Mouse (Mus musculus): ENCODE results near the gene Tdrd12. TPM values are rescaled to one million over a fixed set of nuclear protein-coding genes. Genes with fewer than 3 reads are reported as not detected.
"Not testable (repeated sequence)": the region's sequence is repeated elsewhere in the genome, so short reads cannot be mapped to it uniquely, and the experiment has no call there.

Gene Tdrd12
- polyA plus RNA-seq (2015; fragmentation: Nextera tagmentation; extraction: Ambion mirVana) = 0.59 and 0.92 TPM in 2 replicates

- 91% methylated on average over 17 of the region's 17 CpGs for WGBS
- H3K27ac ChIP-seq (replicated peaks) = no peak within 1 kb of the TSS
- H3K36me3 ChIP-seq = no peaks in the 10 kb centered on the region
- H3K9me3 ChIP-seq = no peaks in the 10 kb centered on the region
- no peak for ATAC-seq (ENCODE audit: low read depth)
- H3K4me2 ChIP-seq = no peak within 1 kb of the TSS
- H3K9ac ChIP-seq = no peak within 1 kb of the TSS
- no peaks in the 10 kb centered on the region for H3K27me3 ChIP-seq
- H3K4me1 ChIP-seq (replicated peaks) = no peaks in the 10 kb centered on the region
- no peak within 1 kb of the TSS for H3K4me3 ChIP-seq
Observed at GRCm38 (mm10) chr7:35537562-35537961, at the start of gene Tdrd12. Gene Tdrd12 (minus strand): TSS chr7:35537745.

GRCm38 (mm10) chr7:35586906-35587445 is 49.4 kb upstream of the Tdrd12 start:
- WGBS = 24% methylated on average over 15 of the region's 15 CpGs
- no peak overlapping the region for H3K27ac ChIP-seq (replicated peaks)
- H3K9ac ChIP-seq = peak overlapping the region; percentile 76
- H3K4me1 ChIP-seq (replicated peaks) = peaks cover 34% of the 10 kb centered on the region
- peak overlapping the region; percentile 97 for H3K4me2 ChIP-seq
- H3K4me3 ChIP-seq = peak overlapping the region; percentile 72
- H3K9me3 ChIP-seq = no peaks in the 10 kb centered on the region
- ATAC-seq (ENCODE audit: low read depth) = no peak
- H3K27me3 ChIP-seq = peaks cover 34% of the 10 kb centered on the region
- peaks cover under 1% of the 10 kb centered on the region; the same call in 1 of the 2 replicates for H3K36me3 ChIP-seq

GRCm38 (mm10) chr7:35586055-35586905 is 48.7 kb upstream of the Tdrd12 start, which contains the start of gene Ankrd27:
Gene Ankrd27 (plus strand): TSS chr7:35586244.
- H3K36me3 ChIP-seq = no peaks in the 10 kb centered on the region
- peaks cover 39% of the 10 kb centered on the region for H3K27me3 ChIP-seq
- H3K9ac ChIP-seq = peak within 1 kb of the TSS; percentile 76

GRCm38 (mm10) chr7:35585191-35586054 is 47.9 kb upstream of the Tdrd12 start, which contains the start of gene Rgs9bp:
Gene Rgs9bp (minus strand): TSS chr7:35585582.
- H3K4me3 ChIP-seq = peak within 1 kb of the TSS; percentile 72
- peaks cover 34% of the 10 kb centered on the region for H3K4me1 ChIP-seq (replicated peaks)
- no peaks in the 10 kb centered on the region for H3K9me3 ChIP-seq
- under 1% methylated on average over 45 of the region's 45 CpGs for WGBS
- no peaks in the 10 kb centered on the region for H3K36me3 ChIP-seq
- ATAC-seq (ENCODE audit: low read depth) = peak; percentile 68
- peak within 1 kb of the TSS; percentile 74 for H3K27ac ChIP-seq (replicated peaks)
- peak within 1 kb of the TSS; percentile 76 for H3K9ac ChIP-seq
- H3K4me2 ChIP-seq = peak within 1 kb of the TSS; percentile 97
- H3K27me3 ChIP-seq = peaks cover 44% of the 10 kb centered on the region

More at GRCm38 (mm10) chr7:35586055-35586905, 48.7 kb upstream of the Tdrd12 start, which contains the start of gene Ankrd27:
- under 1% methylated on average over 49 of the region's 49 CpGs for WGBS
- H3K4me1 ChIP-seq (replicated peaks) = peaks cover 34% of the 10 kb centered on the region
- peak within 1 kb of the TSS; percentile 97 for H3K4me2 ChIP-seq
- peak; percentile 99 for ATAC-seq (ENCODE audit: low read depth)
- no peaks in the 10 kb centered on the region for H3K9me3 ChIP-seq
- peak within 1 kb of the TSS; percentile 74 for H3K27ac ChIP-seq (replicated peaks)
- H3K4me3 ChIP-seq = peak within 1 kb of the TSS; percentile 72

- peaks cover 34% of the 10 kb centered on the region for H3K4me1 ChIP-seq (replicated peaks)
- peaks cover 44% of the 10 kb centered on the region for H3K27me3 ChIP-seq
- H3K4me3 ChIP-seq = peak overlapping the region; percentile 72
- no peak for ATAC-seq (ENCODE audit: low read depth)
- peak overlapping the region; percentile 64 for H3K9ac ChIP-seq
- WGBS = under 1% methylated on average over 50 of the region's 50 CpGs
- no peaks in the 10 kb centered on the region for H3K9me3 ChIP-seq
- H3K4me2 ChIP-seq = peak overlapping the region; percentile 97
- no peak overlapping the region for H3K27ac ChIP-seq (replicated peaks)
- no peaks in the 10 kb centered on the region for H3K36me3 ChIP-seq
Observed at GRCm38 (mm10) chr7:35584786-35585190, 47.2 kb upstream of the Tdrd12 start.

- 6% methylated on average over 36 of the region's 36 CpGs for WGBS
- no peaks in the 10 kb centered on the region for H3K9me3 ChIP-seq
- no peaks in the 10 kb centered on the region for H3K36me3 ChIP-seq
- H3K27ac ChIP-seq (replicated peaks) = no peak overlapping the region
- H3K27me3 ChIP-seq = peaks cover 44% of the 10 kb centered on the region
- H3K4me3 ChIP-seq = peak overlapping the region; percentile 72
- no peak for ATAC-seq (ENCODE audit: low read depth)
- H3K4me1 ChIP-seq (replicated peaks) = peaks cover 31% of the 10 kb centered on the region
- H3K4me2 ChIP-seq = peak overlapping the region; percentile 97
- peak overlapping the region; percentile 64 for H3K9ac ChIP-seq
Observed at GRCm38 (mm10) chr7:35584068-35584785, 46.7 kb upstream of the Tdrd12 start.

GRCm38 (mm10) chr7:35583476-35584025 is 46.0 kb upstream of the Tdrd12 start:
- H3K4me1 ChIP-seq (replicated peaks) = peaks cover 29% of the 10 kb centered on the region
- no peak for ATAC-seq (ENCODE audit: low read depth)
- no peak overlapping the region for H3K4me2 ChIP-seq
- 21% methylated on average over 11 of the region's 11 CpGs for WGBS
- no peak overlapping the region for H3K9ac ChIP-seq
- peaks cover 44% of the 10 kb centered on the region for H3K27me3 ChIP-seq
- no peak overlapping the region for H3K4me3 ChIP-seq
- H3K36me3 ChIP-seq = no peaks in the 10 kb centered on the region
- H3K27ac ChIP-seq (replicated peaks) = no peak overlapping the region
- H3K9me3 ChIP-seq = no peaks in the 10 kb centered on the region

- Histone ChIP-seq H3K9me3 (no peaks in the 10 kb centered on the region), H3K4me2 (no peak overlapping the region), H3K27me3 (peaks cover 48% of the 10 kb centered on the region), H3K4me1 (replicated peaks) (peaks cover 28% of the 10 kb centered on the region), H3K27ac (replicated peaks) (no peak overlapping the region), H3K9ac (no peak overlapping the region), H3K4me3 (no peak overlapping the region), H3K36me3 (no peaks in the 10 kb centered on the region)
- ATAC-seq (ENCODE audit: low read depth) = no peak
- WGBS = 73% methylated on average over 5 of the region's 5 CpGs
Observed at GRCm38 (mm10) chr7:35582719-35583118, 45.2 kb upstream of the Tdrd12 start.

GRCm38 (mm10) chr7:35579849-35580248 is 42.3 kb upstream of the Tdrd12 start:
- 34% methylated on average over 4 of the region's 4 CpGs for WGBS
- no peak for ATAC-seq (ENCODE audit: low read depth)
- Histone ChIP-seq H3K36me3 (no peaks in the 10 kb centered on the region), H3K9ac (no peak overlapping the region), H3K27me3 (peaks cover 50% of the 10 kb centered on the region), H3K4me2 (no peak overlapping the region), H3K27ac (replicated peaks) (no peak overlapping the region), H3K9me3 (no peaks in the 10 kb centered on the region), H3K4me3 (no peak overlapping the region), H3K4me1 (replicated peaks) (peaks cover 10% of the 10 kb centered on the region)

GRCm38 (mm10) chr7:35570883-35571282 is 33.3 kb upstream of the Tdrd12 start:
- not testable (repeated sequence) for H3K9me3 ChIP-seq; ATAC-seq (ENCODE audit: low read depth)
- WGBS = 21% methylated on average over 6 of the region's 6 CpGs

GRCm38 (mm10) chr7:35569724-35570123 is 32.2 kb upstream of the Tdrd12 start:
- H3K27ac ChIP-seq (replicated peaks); H3K27me3 ChIP-seq; H3K4me1 ChIP-seq (replicated peaks); H3K4me3 ChIP-seq; H3K4me2 ChIP-seq; ATAC-seq (ENCODE audit: low read depth); H3K9me3 ChIP-seq; H3K36me3 ChIP-seq; H3K9ac ChIP-seq: not testable (repeated sequence)
- WGBS = 90% methylated on average over 4 of the region's 4 CpGs

More at GRCm38 (mm10) chr7:35570883-35571282, 33.3 kb upstream of the Tdrd12 start:
- not testable (repeated sequence) for H3K4me2 ChIP-seq; H3K4me1 ChIP-seq (replicated peaks); H3K36me3 ChIP-seq; H3K9ac ChIP-seq; H3K27me3 ChIP-seq; H3K27ac ChIP-seq (replicated peaks); H3K4me3 ChIP-seq

Measured in neural tube, embryonic 13.5 days (tissue).